Mouse (Mus musculus) heart, embryonic 10.5 days (tissue): ENCODE measurements around the gene Terb1. TPM values are rescaled to one million over a fixed set of nuclear protein-coding genes. Genes with fewer than 3 reads are reported as not detected.

Experiments
- DNase-seq: peaks from one replicate; pipeline ENCODE4 v3.0.0-alpha.2; 2017; ENCODE audit warnings: low spot score
- H3K27ac ChIP-seq: fragments of 300-500 bp; sonication (generic); 2 replicates; pipeline ENCODE4 v1.5.1; 2016; ENCODE audit warnings: mild to moderate bottlenecking
- H3K27me3 ChIP-seq: fragments of 300-500 bp; sonication (generic); 2 replicates; pipeline ENCODE4 v1.6.1; 2016; ENCODE audit warnings: mild to moderate bottlenecking; ENCODE audit not compliant: poor library complexity, insufficient read depth, severe bottlenecking
- H3K36me3 ChIP-seq: fragments of 300-500 bp; sonication (generic); 2 replicates; pipeline ENCODE4 v1.6.1; 2016; ENCODE audit warnings: mild to moderate bottlenecking, moderate library complexity
- H3K4me1 ChIP-seq: fragments of 300-500 bp; sonication (generic); 2 replicates; pipeline ENCODE4 v1.6.1; 2016; ENCODE audit warnings: mild to moderate bottlenecking
- H3K4me3 ChIP-seq: fragments of 300-500 bp; sonication (generic); 2 replicates; pipeline ENCODE4 v1.5.1; 2016; ENCODE audit warnings: mild to moderate bottlenecking, moderate library complexity
- H3K9me3 ChIP-seq: fragments of 300-500 bp; sonication (generic); 2 replicates; pipeline ENCODE4 v1.6.1; 2016; ENCODE audit warnings: mild to moderate bottlenecking, moderate library complexity
- WGBS: fragments of 180-500 bp; shearing (Covaris S2); methylation state at CpG from one replicate; pipeline ENCODE4 v1.1.7; 2016; 5-methylcytosine and 5-hydroxymethylcytosine counted together
- polyA plus RNA-seq: library from polyadenylated mRNA; unstranded; fragments of >200 nt; fragmentation: Nextera tagmentation; extraction: Ambion mirVana; gene quantifications from 2 replicates; pipeline ENCODE4 v1.2.1, GENCODE M21; 2016

The Terb1 gene
- 0.16 and 0.21 TPM in 2 replicates for polyA plus RNA-seq

DNA sequence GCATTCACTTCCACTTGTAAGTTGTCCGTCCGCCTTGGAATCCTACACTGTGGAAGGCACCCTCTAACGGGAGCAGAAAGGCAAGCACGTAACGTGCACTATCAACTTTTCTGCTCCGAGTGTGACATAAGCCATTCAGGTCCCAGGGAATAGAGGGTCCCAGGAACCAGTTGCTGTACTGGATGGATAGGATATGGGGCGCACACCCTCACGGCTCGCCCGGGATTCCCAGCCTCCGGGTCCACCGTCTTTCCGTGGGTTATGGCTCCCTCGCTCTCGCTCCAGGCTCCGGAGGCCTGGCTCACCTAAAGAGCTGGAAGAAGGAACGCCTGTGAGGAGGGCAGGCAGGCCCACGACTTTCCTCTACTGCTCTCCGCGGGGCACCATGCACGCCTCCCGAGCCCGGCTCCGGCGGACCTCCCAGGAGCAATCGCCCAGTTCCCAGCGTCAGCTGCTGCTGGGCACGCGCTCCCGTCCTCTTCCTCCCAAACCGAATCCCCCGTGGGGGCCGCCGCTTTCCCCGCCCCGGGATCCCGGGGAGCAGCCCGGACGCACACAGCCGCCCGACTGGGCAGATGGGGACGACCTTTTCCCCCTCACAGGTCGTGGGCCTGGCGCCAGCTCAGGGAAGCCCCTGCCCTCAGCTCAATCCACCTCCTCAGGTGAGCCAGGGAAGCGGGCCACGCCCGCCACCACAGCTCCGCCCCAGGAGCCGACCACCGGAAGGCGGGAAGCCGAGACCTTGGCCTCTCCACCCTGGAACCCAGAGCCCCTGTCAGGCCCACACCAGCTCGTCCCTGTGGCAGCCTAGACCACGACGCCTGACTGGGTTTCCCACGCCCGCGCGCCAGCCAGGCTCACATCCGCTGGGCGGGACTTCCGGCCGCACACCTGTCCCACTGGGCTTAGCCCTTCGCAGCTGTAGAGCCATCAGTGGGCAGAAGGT lies at the start of gene Terb1:
TSS of gene Terb1 (minus strand) at position 850 of the 946 bp plus-strand sequence.
- H3K9me3 ChIP-seq: no peaks in the 10 kb centered on the region
- peak within 1 kb of the TSS; percentile 85 for H3K27ac ChIP-seq
- WGBS: 2% methylated on average over 64 of the region's 64 CpGs
- H3K36me3 ChIP-seq: peaks cover 12% of the 10 kb centered on the region
- peaks cover 14% of the 10 kb centered on the region for H3K4me1 ChIP-seq
- peak; percentile 79 for DNase-seq
- peak within 1 kb of the TSS; percentile 86 for H3K4me3 ChIP-seq
- no peaks in the 10 kb centered on the region for H3K27me3 ChIP-seq

DNA sequence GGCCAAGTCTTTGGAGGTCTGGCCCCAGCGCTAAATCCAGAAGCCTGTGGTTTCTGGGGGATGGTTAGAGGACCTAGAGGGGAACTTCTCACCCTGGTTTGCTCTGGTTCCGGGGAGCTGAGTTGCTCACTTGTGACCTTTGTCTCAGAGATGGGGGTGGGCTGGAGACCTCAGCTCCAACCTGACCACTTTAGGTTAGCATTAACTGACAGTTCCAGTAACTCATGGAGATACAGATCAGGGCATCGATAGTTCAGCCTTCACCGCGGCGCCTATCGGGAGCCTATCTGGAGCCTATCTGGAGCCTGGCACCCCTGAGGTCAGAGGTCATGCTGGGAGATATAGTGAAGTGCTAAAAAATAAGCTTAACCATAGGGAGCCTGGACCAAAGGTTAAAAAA lies 47.5 kb upstream of the Terb1 start:
- no peak for DNase-seq
- no peak overlapping the region for H3K4me3 ChIP-seq
- no peak overlapping the region for H3K27ac ChIP-seq
- 39% methylated on average over 7 of the region's 7 CpGs for WGBS
- H3K9me3 ChIP-seq: no peaks in the 10 kb centered on the region
- H3K27me3 ChIP-seq: peaks cover 15% of the 10 kb centered on the region; the same call in 1 of the 2 replicates
- H3K36me3 ChIP-seq: no peaks in the 10 kb centered on the region
- no peaks in the 10 kb centered on the region for H3K4me1 ChIP-seq

DNA sequence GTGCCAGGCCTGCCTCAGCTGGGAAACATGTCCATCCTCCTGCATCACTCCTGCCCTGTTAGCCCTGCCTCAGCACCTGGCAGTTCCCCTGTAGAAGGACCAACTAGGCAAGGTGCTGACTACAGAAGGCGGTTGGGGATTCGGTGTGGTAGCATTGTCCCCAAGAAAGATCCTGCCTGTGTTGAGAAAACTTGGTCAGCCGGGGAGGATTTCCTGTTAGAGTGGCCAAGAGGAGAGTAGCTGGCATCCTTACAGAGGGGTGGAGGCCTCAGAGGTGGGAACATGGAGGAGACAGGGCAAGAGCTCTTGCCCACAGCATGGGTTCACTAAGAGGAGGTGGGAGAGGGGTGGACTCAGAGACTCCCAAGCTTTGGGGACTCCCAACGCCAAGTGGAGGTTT lies 45.5 kb upstream of the Terb1 start:
- Histone ChIP-seq H3K9me3 (no peaks in the 10 kb centered on the region), H3K27ac (no peak overlapping the region), H3K4me1 (peaks cover 5% of the 10 kb centered on the region; the same call in 1 of the 2 replicates), H3K36me3 (no peaks in the 10 kb centered on the region), H3K27me3 (peaks cover 15% of the 10 kb centered on the region; the same call in 1 of the 2 replicates), H3K4me3 (no peak overlapping the region)
- DNase-seq: no peak
- 79% methylated on average over 4 of the region's 4 CpGs for WGBS

DNA sequence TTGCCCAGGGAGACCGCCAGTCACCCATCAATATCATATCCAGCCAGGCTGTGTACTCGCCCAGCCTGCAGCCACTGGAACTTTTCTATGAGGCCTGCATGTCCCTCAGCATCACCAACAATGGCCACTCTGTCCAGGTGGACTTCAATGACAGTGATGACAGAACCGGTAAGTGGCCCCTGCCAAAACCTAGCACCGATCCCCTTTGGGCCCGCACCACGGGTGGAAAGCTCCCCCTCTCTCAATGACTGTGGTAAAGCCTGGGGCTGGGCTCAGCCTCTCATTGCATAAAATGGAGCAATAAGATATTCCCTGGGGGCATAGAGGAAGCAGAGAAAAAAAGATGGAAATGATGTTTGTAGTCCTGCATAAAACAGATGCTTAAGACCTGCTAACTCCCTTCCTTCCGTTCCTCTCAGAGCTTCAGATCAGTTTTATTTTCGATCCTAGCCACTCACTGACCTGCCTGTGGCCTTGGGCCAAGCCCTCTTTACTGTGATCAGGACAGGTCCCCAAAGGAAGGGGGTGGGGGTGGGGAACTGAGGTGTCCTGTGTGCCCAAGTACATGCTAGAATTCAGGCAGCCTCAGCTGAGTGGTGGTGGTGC lies 33.8 kb upstream of the Terb1 start:
- peaks cover 22% of the 10 kb centered on the region for H3K4me1 ChIP-seq
- H3K4me3 ChIP-seq: no peak overlapping the region
- H3K36me3 ChIP-seq: no peaks in the 10 kb centered on the region
- H3K27me3 ChIP-seq: peaks cover 61% of the 10 kb centered on the region
- no peak overlapping the region for H3K27ac ChIP-seq
- no peaks in the 10 kb centered on the region for H3K9me3 ChIP-seq
- no peak for DNase-seq
- WGBS: 83% methylated on average over 8 of the region's 8 CpGs

DNA sequence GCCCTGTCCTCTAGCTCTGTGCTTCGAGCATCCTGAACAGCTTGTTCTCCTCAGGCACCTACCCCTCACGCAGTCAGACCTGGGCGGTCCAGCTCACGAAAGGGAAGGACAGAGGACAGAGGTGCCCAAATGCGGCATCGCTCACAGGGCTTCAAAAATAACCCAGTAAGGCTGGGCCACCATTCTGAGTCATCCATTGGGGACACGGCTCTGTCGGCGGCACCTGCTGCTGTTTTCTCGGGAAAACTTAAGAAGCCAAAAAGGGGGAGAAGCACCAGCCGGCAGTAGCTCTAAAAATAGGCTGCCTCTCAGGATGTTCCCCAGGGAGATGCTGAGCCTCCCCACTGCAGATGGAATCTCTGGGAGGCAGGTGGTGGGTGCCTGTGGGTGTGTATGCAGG lies 32.5 kb upstream of the Terb1 start:
- H3K4me3 ChIP-seq: peak overlapping the region; percentile 65; the same call in 1 of the 2 replicates

DNA sequence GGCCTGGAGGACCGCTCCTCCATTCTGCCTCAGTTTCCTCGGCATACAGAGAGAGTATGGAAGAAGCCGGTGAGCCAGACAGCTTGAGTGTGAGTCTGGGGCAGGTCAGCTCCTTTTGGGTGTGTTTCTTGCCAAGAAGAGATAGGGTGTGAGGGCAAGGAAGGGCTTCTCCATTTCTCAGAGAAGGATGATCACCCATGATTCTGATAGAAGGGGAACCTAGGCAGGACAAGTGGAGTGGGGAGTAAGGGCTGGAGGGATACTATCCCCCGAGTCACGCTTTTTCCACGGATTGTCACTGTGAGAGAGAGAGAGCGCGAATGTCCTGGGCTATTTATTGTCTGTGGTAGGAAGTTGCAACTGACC lies 31.8 kb upstream of the Terb1 start:
- no peak overlapping the region for H3K27ac ChIP-seq
- 17% methylated on average over 8 of the region's 8 CpGs for WGBS
- no peaks in the 10 kb centered on the region for H3K9me3 ChIP-seq
- H3K27me3 ChIP-seq: peaks cover 78% of the 10 kb centered on the region
- no peaks in the 10 kb centered on the region for H3K36me3 ChIP-seq
- peaks cover 22% of the 10 kb centered on the region for H3K4me1 ChIP-seq
- H3K4me3 ChIP-seq: peak overlapping the region; percentile 65
- no peak for DNase-seq

More for the DNA sequence above, 32.5 kb upstream of the Terb1 start:
- WGBS: 13% methylated on average over 11 of the region's 11 CpGs
- Histone ChIP-seq H3K36me3 (no peaks in the 10 kb centered on the region), H3K27ac (no peak overlapping the region), H3K27me3 (peaks cover 75% of the 10 kb centered on the region), H3K4me1 (peaks cover 22% of the 10 kb centered on the region), H3K9me3 (no peaks in the 10 kb centered on the region)
- no peak for DNase-seq

DNA sequence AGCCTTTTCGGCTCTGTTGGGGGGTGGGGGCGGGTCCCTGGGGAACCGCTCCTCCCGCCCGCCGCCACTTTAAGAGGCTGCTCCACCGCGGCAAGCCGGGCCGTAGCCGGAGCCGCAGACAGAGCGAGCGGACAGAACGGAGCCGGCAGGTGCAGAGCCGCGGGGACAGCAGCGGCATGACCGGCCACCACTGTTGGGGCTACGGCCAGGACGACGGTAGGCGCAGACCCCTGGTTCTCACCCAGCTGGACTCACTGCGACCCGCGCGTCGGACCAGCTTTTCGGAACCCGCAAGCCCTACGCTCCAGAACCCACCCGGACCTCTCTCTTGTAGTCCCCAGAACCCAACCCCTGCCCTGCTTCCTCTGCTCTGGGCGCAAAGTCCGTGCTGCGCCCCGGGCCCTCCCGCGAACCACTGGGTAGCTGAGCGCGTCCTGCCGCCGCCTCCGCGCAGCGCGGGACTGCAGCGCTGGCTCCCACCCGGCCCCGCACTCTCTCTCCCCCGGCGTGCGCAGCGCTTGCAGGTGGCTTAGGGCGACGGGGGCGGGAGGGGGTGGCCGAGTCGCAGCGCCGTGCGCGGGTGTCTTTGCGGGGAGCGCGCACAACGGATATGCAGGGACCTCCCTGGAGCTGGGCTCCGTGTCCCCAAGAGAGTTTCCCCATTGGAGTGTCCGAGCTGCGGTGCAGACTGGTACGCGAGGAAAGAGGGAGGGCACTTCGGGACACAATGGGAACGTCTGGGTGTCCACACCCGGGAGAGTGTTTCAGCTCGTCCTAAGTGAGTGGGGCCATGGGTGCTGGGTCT lies 31.2 kb upstream of the Terb1 start:
- no peak for DNase-seq
- WGBS: under 1% methylated on average over 75 of the region's 76 CpGs

DNA sequence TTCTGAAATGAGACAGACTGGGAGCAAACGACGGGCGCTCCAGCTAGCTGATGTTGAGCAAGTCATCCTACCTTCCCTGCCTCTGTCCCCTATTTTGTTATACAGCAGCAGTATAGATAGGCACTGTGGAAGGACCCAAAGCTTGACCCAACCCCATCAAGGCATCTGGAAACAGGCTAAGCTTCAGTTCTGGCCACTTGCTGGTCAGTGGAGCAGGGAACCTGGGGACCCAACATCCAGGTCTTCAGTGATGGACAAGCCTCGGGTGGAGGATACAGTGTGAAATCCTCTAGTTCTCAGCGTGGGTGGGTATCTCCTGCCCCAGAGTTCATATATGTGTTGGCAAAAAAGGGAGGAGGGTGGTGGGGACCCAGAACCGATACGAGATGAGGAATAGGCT lies 30.5 kb upstream of the Terb1 start:
- DNase-seq: no peak
- Histone ChIP-seq H3K27me3 (peaks cover 78% of the 10 kb centered on the region), H3K36me3 (no peaks in the 10 kb centered on the region), H3K4me1 (peaks cover 28% of the 10 kb centered on the region), H3K27ac (no peak overlapping the region), H3K9me3 (no peaks in the 10 kb centered on the region), H3K4me3 (peak overlapping the region; percentile 65)
- 31% methylated on average over 7 of the region's 7 CpGs for WGBS

More for the DNA sequence above, 31.2 kb upstream of the Terb1 start:
- Histone ChIP-seq H3K36me3 (no peaks in the 10 kb centered on the region), H3K9me3 (no peaks in the 10 kb centered on the region), H3K4me3 (peak overlapping the region; percentile 65), H3K27ac (no peak overlapping the region), H3K4me1 (peaks cover 22% of the 10 kb centered on the region), H3K27me3 (peaks cover 78% of the 10 kb centered on the region)

DNA sequence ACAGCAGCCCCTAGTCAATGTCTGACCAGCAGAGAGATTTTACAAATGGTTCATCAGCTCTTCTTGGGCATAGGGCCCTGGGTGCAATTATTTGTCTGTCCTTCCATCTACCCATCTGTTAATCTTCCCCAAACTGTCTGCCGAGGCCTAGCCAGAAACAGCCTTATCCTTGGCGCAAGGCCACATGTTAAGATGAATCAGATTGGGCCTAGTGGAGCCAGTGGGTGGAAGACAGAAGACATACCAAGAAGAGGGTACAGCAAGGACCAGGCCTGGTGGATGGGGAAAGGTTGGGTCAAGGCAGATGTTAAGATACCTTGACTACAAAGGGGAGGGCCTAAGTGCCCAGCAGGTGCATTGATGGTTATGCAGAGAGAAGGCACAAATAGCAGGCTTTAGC lies 29.9 kb upstream of the Terb1 start:
- DNase-seq: no peak
- Histone ChIP-seq H3K4me3 (no peak overlapping the region), H3K27ac (no peak overlapping the region), H3K4me1 (peaks cover 33% of the 10 kb centered on the region), H3K27me3 (peaks cover 77% of the 10 kb centered on the region), H3K9me3 (no peaks in the 10 kb centered on the region), H3K36me3 (no peaks in the 10 kb centered on the region)
- 90% methylated on average over 2 of the region's 2 CpGs for WGBS

DNA sequence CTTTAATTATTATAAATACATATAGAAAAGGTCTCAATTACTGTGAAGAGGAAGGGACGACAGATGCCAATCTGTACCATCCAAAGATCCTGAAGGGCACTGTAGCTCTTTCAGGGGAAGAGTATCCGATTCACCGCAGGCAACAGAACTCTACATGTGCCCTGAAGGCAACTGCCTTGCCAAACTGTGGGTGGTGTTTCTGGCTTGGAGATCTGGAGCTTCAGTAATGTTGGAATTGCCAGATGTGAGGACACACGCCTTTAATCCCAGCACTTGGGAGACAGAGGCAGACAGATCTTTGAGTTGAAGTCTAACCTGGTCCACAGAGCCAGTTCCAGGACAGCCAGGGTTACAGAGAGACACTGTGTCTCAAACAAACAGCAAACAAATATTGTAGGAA lies 29.2 kb upstream of the Terb1 start:
- no peaks in the 10 kb centered on the region for H3K9me3 ChIP-seq
- no peak overlapping the region for H3K27ac ChIP-seq
- H3K4me1 ChIP-seq: peaks cover 37% of the 10 kb centered on the region
- H3K4me3 ChIP-seq: no peak overlapping the region
- no peak for DNase-seq
- 85% methylated on average over 4 of the region's 4 CpGs for WGBS
- H3K36me3 ChIP-seq: no peaks in the 10 kb centered on the region
- peaks cover 71% of the 10 kb centered on the region for H3K27me3 ChIP-seq

DNA sequence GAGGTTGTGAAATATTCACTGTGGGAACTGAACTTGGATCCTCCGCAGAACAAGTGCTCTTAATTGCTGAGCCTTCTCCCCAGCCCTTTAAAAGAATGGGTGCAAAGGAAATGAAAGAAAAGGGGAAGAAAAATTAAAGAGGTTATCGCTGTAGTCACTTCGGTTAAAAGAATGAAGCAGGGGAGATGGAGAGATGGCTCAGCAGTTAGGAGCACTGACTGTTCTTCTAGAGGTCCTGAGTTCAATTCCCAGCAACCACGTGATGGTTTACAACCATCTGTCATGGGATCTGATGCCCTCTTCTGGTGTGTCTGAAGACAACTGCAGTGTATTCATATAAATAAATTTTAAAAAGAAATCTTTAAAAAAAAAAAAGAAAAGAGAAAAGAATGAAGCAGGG lies 26.3 kb upstream of the Terb1 start:
- no peak overlapping the region for H3K4me3 ChIP-seq
- no peak overlapping the region for H3K27ac ChIP-seq
- 79% methylated on average over 4 of the region's 4 CpGs for WGBS
- H3K27me3 ChIP-seq: peaks cover 42% of the 10 kb centered on the region
- H3K4me1 ChIP-seq: peaks cover 36% of the 10 kb centered on the region
- no peaks in the 10 kb centered on the region for H3K9me3 ChIP-seq
- peaks cover 2% of the 10 kb centered on the region; the same call in 1 of the 2 replicates for H3K36me3 ChIP-seq
- DNase-seq: no peak

DNA sequence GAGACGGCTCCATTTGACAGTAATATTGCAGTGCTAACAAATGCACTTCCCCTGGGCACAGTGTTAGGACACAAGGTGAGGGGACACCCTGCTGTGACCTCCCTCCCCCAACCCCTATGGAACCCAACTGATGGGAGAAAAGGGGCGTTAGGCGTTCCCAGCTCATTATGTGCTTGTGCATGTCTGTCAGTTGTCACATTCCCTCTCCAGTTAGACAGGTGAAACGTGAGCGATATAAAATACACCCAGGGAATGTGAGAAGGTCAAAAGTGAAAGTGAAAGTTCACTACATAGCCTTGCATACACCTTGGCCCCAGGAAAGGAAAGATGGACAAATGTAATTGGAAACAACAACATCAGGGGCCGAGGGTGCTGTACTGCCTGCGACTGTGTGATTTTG lies 25.7 kb upstream of the Terb1 start:
- Histone ChIP-seq H3K4me3 (peak overlapping the region; percentile 97), H3K27me3 (peaks cover 35% of the 10 kb centered on the region), H3K9me3 (no peaks in the 10 kb centered on the region), H3K27ac (0 out of 2 replicates have a peak overlapping the region, but pooled peaks have one; percentile 3), H3K36me3 (peaks cover 2% of the 10 kb centered on the region; the same call in 1 of the 2 replicates), H3K4me1 (peaks cover 30% of the 10 kb centered on the region)
- no peak for DNase-seq
- 22% methylated on average over 7 of the region's 7 CpGs for WGBS
